Mouse (Mus musculus) heart, adult 18-20 months (tissue): ENCODE results near the gene Map3k9. TPM values are rescaled to one million over a fixed set of nuclear protein-coding genes. Genes with fewer than 3 reads are reported as not detected.

Source experiments
- DNase-seq, 2 experiments: peaks; one replicate each; pipeline ENCODE4 v3.0.0; 2021 to 2022; ENCODE audit warnings: mixed read lengths in 1 of 2
- total RNA-seq, 2 experiments: library from RNA; stranded (reverse); gene quantifications; 2 replicates each; pipeline ENCODE4 v1.2.3; 2021

Gene Map3k9
- total RNA-seq, 2 experiments from 2014 or later: 0.05 to 0.28 TPM

- no peak for DNase-seq
Observed at GRCm38 (mm10) chr12:81787262-81787661, 6.3 kb upstream of the Map3k9 start.

- no peak for DNase-seq
Observed at GRCm38 (mm10) chr12:81783301-81783700, 2.3 kb upstream of the Map3k9 start.

- no peak for DNase-seq
Observed at GRCm38 (mm10) chr12:81782606-81783005, 1.6 kb upstream of the Map3k9 start.

- DNase-seq: peak; percentile 17 to 20
Observed at GRCm38 (mm10) chr12:81780271-81781093, 493 bp downstream of the Map3k9 start.

- DNase-seq: peak in 1 of 2 experiments; percentile 10
Observed at GRCm38 (mm10) chr12:81779831-81780230, 1.1 kb downstream of the Map3k9 start.

- peak; percentile 14 to 39 for DNase-seq
Observed at GRCm38 (mm10) chr12:81776191-81776590, 4.8 kb downstream of the Map3k9 start.

- no peak for DNase-seq
Observed at GRCm38 (mm10) chr12:81775641-81776040, 5.3 kb downstream of the Map3k9 start.

GRCm38 (mm10) chr12:81774186-81774585, 6.8 kb downstream of the Map3k9 start:
- no peak for DNase-seq

GRCm38 (mm10) chr12:81769458-81769857, 11.5 kb downstream of the Map3k9 start:
- no peak for DNase-seq

GRCm38 (mm10) chr12:81765386-81765785, 15.6 kb downstream of the Map3k9 start:
- DNase-seq: no peak

- no peak for DNase-seq
Observed at GRCm38 (mm10) chr12:81764370-81764769, 16.6 kb downstream of the Map3k9 start.

- DNase-seq: peak; percentile 17 to 68
Observed at GRCm38 (mm10) chr12:81754651-81755050, 26.3 kb downstream of the Map3k9 start.

GRCm38 (mm10) chr12:81751116-81751515, 29.9 kb downstream of the Map3k9 start:
- DNase-seq: peak in 1 of 2 experiments; percentile 5

- no peak for DNase-seq
Observed at GRCm38 (mm10) chr12:81748918-81749317, 32.1 kb downstream of the Map3k9 start.

- no peak for DNase-seq
Observed at GRCm38 (mm10) chr12:81748021-81748576, 32.9 kb downstream of the Map3k9 start.

- no peak for DNase-seq
Observed at GRCm38 (mm10) chr12:81746400-81747024, 34.5 kb downstream of the Map3k9 start.

- no peak for DNase-seq
Observed at GRCm38 (mm10) chr12:81735246-81736070, 45.5 kb downstream of the Map3k9 start.

GRCm38 (mm10) chr12:81726246-81726822, 54.6 kb downstream of the Map3k9 start:
- no peak for DNase-seq

- DNase-seq: no peak
Observed at GRCm38 (mm10) chr12:81724776-81725175, 56.2 kb downstream of the Map3k9 start.

GRCm38 (mm10) chr12:81723375-81723774, 57.6 kb downstream of the Map3k9 start:
- no peak for DNase-seq

- DNase-seq: peak in 1 of 2 experiments; percentile 38
Observed at GRCm38 (mm10) chr12:81719715-81720114, 61.3 kb downstream of the Map3k9 start.

- DNase-seq: peak; percentile 12 to 60
Observed at GRCm38 (mm10) chr12:81719161-81719560, 61.8 kb downstream of the Map3k9 start.
